Comparison of ENCODE assay signal across 8 mouse cellular contexts in the genomic region with DNA sequence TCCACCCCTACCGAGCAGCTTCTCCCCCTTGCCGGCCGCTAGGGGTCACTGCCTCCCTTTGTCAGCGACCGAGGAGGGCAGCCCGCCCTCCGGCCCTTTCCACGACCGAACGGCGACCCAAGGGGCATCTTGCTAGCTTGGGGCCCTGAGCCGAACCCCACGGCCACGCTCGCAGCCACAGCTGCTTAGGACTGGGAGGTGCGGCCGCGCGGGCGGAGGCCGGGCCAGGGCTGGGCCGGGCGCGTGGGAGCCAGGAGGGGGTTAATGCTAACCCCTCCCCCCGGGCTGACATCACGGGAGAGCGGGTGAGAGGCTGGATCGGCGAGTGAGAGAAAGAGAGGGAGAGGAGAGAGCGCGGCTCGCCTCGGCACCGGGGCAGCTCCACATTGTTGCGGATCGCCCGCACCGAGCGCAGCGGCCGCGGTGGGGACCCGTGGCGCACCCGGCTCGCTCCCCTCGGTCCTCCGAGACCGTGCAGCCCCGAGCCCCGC. TPM values are rescaled to one million over a fixed set of nuclear protein-coding genes. Genes with fewer than 3 reads are reported as not detected.
DNase-seq lines count a peak whose midpoint lies in the region; ATAC-seq and TF ChIP-seq lines count a peak whose summit lies in the region.

Gene Nectin1 (plus strand): TSS at position 338 of the 491 bp plus-strand sequence.

- H3K27me3 ChIP-seq in erythroblast, embryonic 14.5 days (ENCODE audit: control insufficient read depth), result peaks cover 55% of the 10 kb centered on the region
- 0 out of 2 replicates have a peak, but pooled peaks cover 4% of the 10 kb centered on the region for H3K27me3 ChIP-seq in embryonic facial prominence, embryonic 13.5 days
- peaks cover 33% of the 10 kb centered on the region; the same call in 1 of the 2 replicates for H3K27me3 ChIP-seq in heart, embryonic 10.5 days (ENCODE audit: insufficient read depth, poor library complexity, severe bottlenecking)
- H3K27me3 ChIP-seq in kidney, embryonic 14.5 days (ENCODE audit: control insufficient read depth, insufficient read depth, low read length), result peaks cover 7% of the 10 kb centered on the region
- H3K27me3 ChIP-seq in limb, embryonic 14.5 days (ENCODE audit: control insufficient read depth, insufficient read depth, low read length), result 0 out of 2 replicates have a peak, but pooled peaks cover 7% of the 10 kb centered on the region
- H3K27me3 ChIP-seq in midbrain, postnatal 0 days (ENCODE audit: insufficient read depth, low read length), result no peaks in the 10 kb centered on the region

- no peaks in the 10 kb centered on the region; the same call in none of the 2 replicates for H3K4me1 ChIP-seq in erythroblast, embryonic 14.5 days (ENCODE audit: control insufficient read depth)
- peaks cover 42% of the 10 kb centered on the region for H3K4me1 ChIP-seq in embryonic facial prominence, embryonic 13.5 days
- peaks cover 47% of the 10 kb centered on the region for H3K4me1 ChIP-seq in heart, embryonic 10.5 days
- H3K4me1 ChIP-seq in kidney, embryonic 14.5 days (ENCODE audit: control insufficient read depth, insufficient read depth, low read length), result peaks cover 31% of the 10 kb centered on the region
- H3K4me1 ChIP-seq in limb, embryonic 14.5 days (ENCODE audit: control insufficient read depth, insufficient read depth, low read length), result peaks cover 17% of the 10 kb centered on the region
- peaks cover 14% of the 10 kb centered on the region for H3K4me1 ChIP-seq in midbrain, postnatal 0 days (ENCODE audit: insufficient read depth, low read length)

- H3K4me3 ChIP-seq in erythroblast, embryonic 14.5 days (replicated peaks), result peak within 1 kb of the TSS; percentile 58
- H3K4me3 ChIP-seq in embryonic facial prominence, embryonic 13.5 days, result peak within 1 kb of the TSS; percentile 88
- H3K4me3 ChIP-seq in heart, embryonic 10.5 days, result peak within 1 kb of the TSS; percentile 82
- peak within 1 kb of the TSS; percentile 85 for H3K4me3 ChIP-seq in kidney, embryonic 14.5 days (ENCODE audit: low read length)
- peak within 1 kb of the TSS; percentile 93 for H3K4me3 ChIP-seq in limb, embryonic 14.5 days (replicated peaks; ENCODE audit: low read length)
- peak within 1 kb of the TSS; percentile 94 for H3K4me3 ChIP-seq in midbrain, postnatal 0 days (ENCODE audit: low read depth, low read length)

- DNase-seq in heart, embryonic 10.5 days (ENCODE audit: low spot score), result peak; percentile 92
- DNase-seq in limb, embryonic 14.5 days (ENCODE audit: low spot score), result peak; percentile 87
- peak; percentile 88 for DNase-seq in midbrain, postnatal 0 days (ENCODE audit: low spot score)
- peak; percentile 41 to 79 for DNase-seq in spleen, postnatal 10 days (ENCODE audit: low spot score in 2 of 2)

- H3K9me3 ChIP-seq in erythroblast, embryonic 14.5 days (ENCODE audit: control insufficient read depth, low read length), result no peaks in the 10 kb centered on the region
- no peaks in the 10 kb centered on the region for H3K9me3 ChIP-seq in embryonic facial prominence, embryonic 13.5 days
- H3K9me3 ChIP-seq in heart, embryonic 10.5 days, result no peaks in the 10 kb centered on the region
- H3K9me3 ChIP-seq in kidney, embryonic 14.5 days (ENCODE audit: control insufficient read depth, low read length), result no peaks in the 10 kb centered on the region
- H3K9me3 ChIP-seq in limb, embryonic 14.5 days (ENCODE audit: control insufficient read depth, low read length), result no peaks in the 10 kb centered on the region
- H3K9me3 ChIP-seq in midbrain, postnatal 0 days (ENCODE audit: low read length), result no peaks in the 10 kb centered on the region

- H3K4me2 ChIP-seq in embryonic facial prominence, embryonic 13.5 days, result peak within 1 kb of the TSS; percentile 97
- peak within 1 kb of the TSS; percentile 95 for H3K4me2 ChIP-seq in kidney, embryonic 14.5 days (replicated peaks; ENCODE audit: low read depth, low read length)
- peak within 1 kb of the TSS; percentile 94 for H3K4me2 ChIP-seq in limb, embryonic 14.5 days (replicated peaks; ENCODE audit: low read depth, low read length, severe bottlenecking)
- H3K4me2 ChIP-seq in midbrain, postnatal 0 days (ENCODE audit: low read depth, low read length, poor library complexity, severe bottlenecking), result peak within 1 kb of the TSS; percentile 91

- under 1% methylated on average over 44 of the region's 51 CpGs for WGBS in embryonic facial prominence, embryonic 13.5 days
- whole genome bisulfite sequencing in heart, embryonic 10.5 days, result under 1% methylated on average over 51 of the region's 51 CpGs
- WGBS in kidney, embryonic 14.5 days, result under 1% methylated on average over 45 of the region's 51 CpGs
- 2% methylated on average over 37 of the region's 51 CpGs for WGBS in limb, embryonic 14.5 days
- under 1% methylated on average over 37 of the region's 51 CpGs for WGBS in midbrain, postnatal 0 days

- H3K36me3 ChIP-seq in erythroblast, embryonic 14.5 days (ENCODE audit: control insufficient read depth), result no peaks in the 10 kb centered on the region
- H3K36me3 ChIP-seq in embryonic facial prominence, embryonic 13.5 days, result no peaks in the 10 kb centered on the region
- H3K36me3 ChIP-seq in heart, embryonic 10.5 days, result no peaks in the 10 kb centered on the region
- no peaks in the 10 kb centered on the region for H3K36me3 ChIP-seq in kidney, embryonic 14.5 days (ENCODE audit: control insufficient read depth, insufficient read depth, low read length)
- H3K36me3 ChIP-seq in limb, embryonic 14.5 days (ENCODE audit: control insufficient read depth, insufficient read depth, low read length), result no peaks in the 10 kb centered on the region
- no peaks in the 10 kb centered on the region for H3K36me3 ChIP-seq in midbrain, postnatal 0 days (ENCODE audit: insufficient read depth, low read length)

- H3K27ac ChIP-seq in embryonic facial prominence, embryonic 13.5 days, result peak within 1 kb of the TSS; percentile 97
- H3K27ac ChIP-seq in heart, embryonic 10.5 days, result peak within 1 kb of the TSS; percentile 94
- peak within 1 kb of the TSS; percentile 87 for H3K27ac ChIP-seq in kidney, embryonic 14.5 days (ENCODE audit: low read depth, low read length)
- H3K27ac ChIP-seq in limb, embryonic 14.5 days (replicated peaks; ENCODE audit: low read depth, low read length), result peak within 1 kb of the TSS; percentile 93
- H3K27ac ChIP-seq in midbrain, postnatal 0 days (ENCODE audit: low read depth, low read length), result peak within 1 kb of the TSS; percentile 92

- ATAC-seq in erythroblast, adult 5-6 weeks (replicated peaks; ENCODE audit: low FRiP score, poor library complexity, severe bottlenecking), result no peak
- peak; percentile 87 for ATAC-seq in embryonic facial prominence, embryonic 13.5 days (ENCODE audit: insufficient number of reproducible peaks, insufficient read depth, low FRiP score, low TSS enrichment, low read depth)
- peak; percentile 92 for ATAC-seq in kidney, embryonic 14.5 days (ENCODE audit: low FRiP score, low TSS enrichment)
- ATAC-seq in limb, embryonic 14.5 days (ENCODE audit: low FRiP score, low read depth), result peak; percentile 93
- peak; percentile 87 for ATAC-seq in midbrain, postnatal 0 days (ENCODE audit: low FRiP score)

- TF ChIP-seq POLR2A in limb, embryonic 14.5 days (IDR thresholded peaks at IDR 0.05; ENCODE audit: borderline replicate concordance, extremely low read depth, insufficient read depth, insufficient read length), result peak; percentile 80; the same call in 1 of the 2 replicates

- TF ChIP-seq CTCF in midbrain, postnatal 0 days (IDR thresholded peaks at IDR 0.05), result peak; percentile 95

- peak within 1 kb of the TSS; percentile 94 for H3K9ac ChIP-seq in embryonic facial prominence, embryonic 13.5 days
- H3K9ac ChIP-seq in kidney, embryonic 14.5 days (ENCODE audit: low read depth, low read length), result peak within 1 kb of the TSS; percentile 93
- peak within 1 kb of the TSS; percentile 88 for H3K9ac ChIP-seq in limb, embryonic 14.5 days (ENCODE audit: low read depth, low read length, severe bottlenecking)
- peak within 1 kb of the TSS; percentile 95 for H3K9ac ChIP-seq in midbrain, postnatal 0 days (replicated peaks; ENCODE audit: low read length, poor library complexity, severe bottlenecking)

RNA-seq across cellular contexts. Expression of gene Nectin1, which starts in this region (rescaled TPM):
- polyA plus RNA-seq in erythroblast, embryonic 14.5 days (2012), result 0.02 and 0.24 TPM in 2 replicates
- total RNA-seq in erythroblast, adult 5-6 weeks (2015; ENCODE audit: low replicate concordance), result 0.19 and 1.5 TPM in 2 replicates
- not detected in 2 replicates for total RNA-seq in erythroblast, adult 5-6 weeks (2017; ENCODE audit: low replicate concordance)
- 7.4 and 9.2 TPM in 2 replicates for polyA plus RNA-seq in embryonic facial prominence, embryonic 13.5 days (2015; fragmentation: Nextera tagmentation; extraction: Ambion mirVana)
- polyA plus RNA-seq in heart, embryonic 10.5 days (2016; fragmentation: Nextera tagmentation; extraction: Ambion mirVana), result 1.7 and 3.9 TPM in 2 replicates
- polyA plus RNA-seq in kidney, embryonic 14.5 days (2014; fragmentation: Nextera tagmentation; extraction: Ambion mirVana), result 6.5 and 6.8 TPM in 2 replicates
- 15.2 and 17.9 TPM in 2 replicates for polyA plus RNA-seq in limb, embryonic 14.5 days (2012; rRNA removed)
- polyA plus RNA-seq in limb, embryonic 14.5 days (2014; fragmentation: Nextera tagmentation; extraction: Ambion mirVana), result 13.4 and 15.4 TPM in 2 replicates
- total RNA-seq in midbrain, postnatal 0 days (2014; rRNA removed), result 64.7 and 71.6 TPM in 2 replicates
- polyA plus RNA-seq in midbrain, postnatal 0 days (2015; fragmentation: Nextera tagmentation; extraction: Ambion mirVana), result 14.9 and 15.4 TPM in 2 replicates

Comparison
In these comparisons a context has a peak if more than half of its experiments do, and no peak if none do; other contexts are left out.
1. RNA of gene Nectin1 (total RNA-seq): 64.7 to 71.6 TPM in midbrain, postnatal 0 days; 0.19 to 1.5 TPM in erythroblast, adult 5-6 weeks; every median in the first group is over 10 times any median in the second.
2. Peak in every context shown above with its lines, with median percentiles within 50 percentile points of each other: H3K4me3 ChIP-seq, H3K27ac ChIP-seq, H3K4me2 ChIP-seq, H3K9ac ChIP-seq and DNase-seq.